Mouse (Mus musculus) neural tube, embryonic 11.5 days (tissue): ENCODE results near the gene Trim30c. TPM values are rescaled to one million over a fixed set of nuclear protein-coding genes. Genes with fewer than 3 reads are reported as not detected.

Experiments used
- ATAC-seq: fragments of 200-750 bp; cut with Nextera tagmentation; 2 replicates; pipeline ENCODE4 v1.8.0; 2017; ENCODE audit warnings: moderate number of reproducible peaks, mild to moderate bottlenecking, moderate TSS enrichment, moderate library complexity; ENCODE audit not compliant: insufficient read depth, low FRiP score, low TSS enrichment
- DNase-seq: peaks from one replicate; pipeline ENCODE4 v3.0.0-alpha.2; 2015; ENCODE audit warnings: low spot score
- H3K27ac ChIP-seq: fragments of 300-500 bp; sonication (generic); 2 replicates; pipeline ENCODE4 v1.5.1; 2014; ENCODE audit warnings: low read depth, mild to moderate bottlenecking, low read length
- H3K27me3 ChIP-seq: fragments of 300-500 bp; sonication (generic); 2 replicates; pipeline ENCODE4 v1.6.1; 2014; ENCODE audit warnings: mild to moderate bottlenecking, low read length, mixed read lengths; ENCODE audit not compliant: control insufficient read depth, insufficient read depth
- H3K36me3 ChIP-seq: fragments of 300-500 bp; sonication (generic); 2 replicates; pipeline ENCODE4 v1.6.1; 2014; ENCODE audit warnings: mild to moderate bottlenecking, low read length, moderate library complexity, mixed read lengths; ENCODE audit not compliant: control insufficient read depth, insufficient read depth
- H3K4me1 ChIP-seq: fragments of 300-500 bp; sonication (generic); 2 replicates; pipeline ENCODE4 v1.6.1; 2014; ENCODE audit warnings: low read length, mixed read lengths; ENCODE audit not compliant: control insufficient read depth, insufficient read depth
- H3K4me2 ChIP-seq: fragments of 300-500 bp; sonication (generic); 2 replicates; pipeline ENCODE4 v1.6.1; 2014; ENCODE audit warnings: low read depth, mild to moderate bottlenecking, moderate library complexity
- H3K4me3 ChIP-seq: fragments of 300-500 bp; sonication (generic); 2 replicates; pipeline ENCODE4 v1.5.1; 2014; ENCODE audit warnings: low read depth, low read length
- H3K9ac ChIP-seq: fragments of 300-500 bp; sonication (generic); 2 replicates; pipeline ENCODE4 v1.6.1; 2014; ENCODE audit warnings: mild to moderate bottlenecking, low read length
- H3K9me3 ChIP-seq: fragments of 300-500 bp; sonication (generic); 2 replicates; pipeline ENCODE4 v1.6.1; 2016; ENCODE audit warnings: low read length; ENCODE audit not compliant: control insufficient read depth
- WGBS: fragments of 180-500 bp; shearing (Covaris S2); extraction: QIAGEN DNeasy Blood & Tissue Kit; methylation state at CpG from one replicate; pipeline ENCODE4 v1.1.7; 2014; 5-methylcytosine and 5-hydroxymethylcytosine counted together
- polyA plus RNA-seq: library from polyadenylated mRNA; unstranded; fragments of >200 nt; fragmentation: Nextera tagmentation; extraction: Ambion mirVana; gene quantifications from 2 replicates; pipeline ENCODE4 v1.2.1, GENCODE M21; 2014

Trim30c gene
- not detected in 2 replicates for polyA plus RNA-seq

DNA sequence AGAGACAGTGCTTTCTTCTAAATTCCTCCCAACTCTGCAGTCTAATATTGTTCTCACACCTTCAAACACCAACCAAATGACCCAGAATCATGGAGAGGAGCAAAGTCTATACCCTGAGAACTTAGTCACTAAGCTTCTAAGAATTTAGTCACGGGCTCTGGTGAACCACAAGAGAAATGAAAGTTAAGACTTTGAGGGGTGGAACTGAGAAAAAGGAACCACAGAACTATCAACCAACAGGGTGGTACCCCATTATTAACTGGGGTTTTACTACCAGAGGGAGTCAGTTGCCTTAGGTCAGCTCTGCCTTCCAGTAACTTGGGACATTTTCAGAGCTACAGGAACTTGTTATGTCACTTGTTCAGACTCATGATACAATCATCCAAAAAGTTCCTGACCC lies at the start of gene Trim30c:
Gene Trim30c, minus strand, starts transcription at position 140 of the 400 bp plus-strand sequence.
- ATAC-seq, result no peak
- Histone ChIP-seq H3K27ac (no peak within 1 kb of the TSS), H3K4me1 (no peaks in the 10 kb centered on the region), H3K4me3 (no peak within 1 kb of the TSS), H3K4me2 (no peak within 1 kb of the TSS), H3K36me3 (no peaks in the 10 kb centered on the region), H3K9ac (no peak within 1 kb of the TSS), H3K27me3 (no peaks in the 10 kb centered on the region), H3K9me3 (no peaks in the 10 kb centered on the region)
- 82% methylated on average over 1 of the region's 1 CpGs for WGBS
- no peak for DNase-seq

- H3K27ac ChIP-seq, result no peak overlapping the region
- H3K9ac ChIP-seq, result no peak overlapping the region
- ATAC-seq, result no peak
- no peaks in the 10 kb centered on the region for H3K27me3 ChIP-seq
- H3K36me3 ChIP-seq, result no peaks in the 10 kb centered on the region
- H3K4me3 ChIP-seq, result no peak overlapping the region
- no peak for DNase-seq
- 84% methylated on average over 2 of the region's 2 CpGs for WGBS
- no peak overlapping the region for H3K4me2 ChIP-seq
- H3K4me1 ChIP-seq, result no peaks in the 10 kb centered on the region
- H3K9me3 ChIP-seq, result no peaks in the 10 kb centered on the region
Measured at GRCm38 (mm10) chr7:104445961-104446645, 45.5 kb upstream of the Trim30c start.

DNA sequence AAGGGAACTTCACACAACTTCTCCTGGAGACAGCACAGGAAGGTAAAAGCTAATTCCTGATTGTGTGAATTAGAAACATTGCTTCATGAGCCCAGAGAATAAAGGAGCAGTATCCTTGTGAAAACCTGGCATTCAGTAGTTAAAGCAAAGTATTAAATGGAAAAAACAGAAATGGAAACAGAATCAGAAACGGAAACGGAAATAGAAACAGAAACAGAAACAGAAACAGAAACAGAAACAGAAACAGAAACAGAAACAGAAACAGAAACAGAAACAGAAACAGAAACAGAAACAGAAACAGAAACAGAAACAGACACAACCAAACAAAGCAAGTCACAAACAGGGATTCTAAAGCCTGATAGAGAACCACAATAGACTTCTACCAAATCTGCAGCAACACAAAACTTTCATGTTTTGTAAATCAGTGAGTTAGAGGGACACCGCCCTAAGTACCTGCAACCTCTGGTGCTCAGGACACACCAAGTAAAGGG lies 3.9 kb upstream of the Trim30c start:
- 97% methylated on average over 3 of the region's 3 CpGs for WGBS
- no peak for ATAC-seq
- Histone ChIP-seq H3K9ac (no peak overlapping the region), H3K4me3 (no peak overlapping the region), H3K4me2 (no peak overlapping the region), H3K4me1 (no peaks in the 10 kb centered on the region), H3K27me3 (no peaks in the 10 kb centered on the region), H3K27ac (no peak overlapping the region), H3K9me3 (no peaks in the 10 kb centered on the region), H3K36me3 (no peaks in the 10 kb centered on the region)
- no peak for DNase-seq

DNA sequence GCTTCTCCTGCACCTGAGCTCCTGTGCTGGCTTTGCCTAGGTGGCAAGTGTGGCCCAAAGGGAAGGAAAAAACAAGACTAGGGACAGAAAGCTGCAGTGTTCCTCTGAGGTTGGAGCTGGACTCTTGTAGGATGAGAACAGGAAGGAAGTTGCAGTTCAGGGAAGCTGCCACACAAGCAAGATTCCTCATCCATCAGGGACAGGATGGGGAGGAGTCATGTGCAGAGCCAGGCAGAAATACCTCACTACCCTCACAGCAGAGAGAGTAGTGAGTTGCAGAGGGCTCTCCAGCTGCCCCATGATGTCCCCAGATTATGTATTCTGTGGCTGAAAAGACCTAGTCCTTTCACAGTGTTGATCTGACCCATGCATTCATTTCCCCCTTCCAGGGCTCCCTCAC lies 503 bp upstream of the Trim30c start:
- no peak overlapping the region for H3K4me3 ChIP-seq
- H3K9me3 ChIP-seq, result no peaks in the 10 kb centered on the region
- H3K4me1 ChIP-seq, result no peaks in the 10 kb centered on the region
- no peak overlapping the region for H3K4me2 ChIP-seq
- no peaks in the 10 kb centered on the region for H3K36me3 ChIP-seq
- DNase-seq (no peak), ATAC-seq (no peak)
- no peaks in the 10 kb centered on the region for H3K27me3 ChIP-seq
- H3K27ac ChIP-seq, result no peak overlapping the region
- H3K9ac ChIP-seq, result no peak overlapping the region

- 89% methylated on average over 1 of the region's 1 CpGs for WGBS
Measured at GRCm38 (mm10) chr7:104398492-104398891, 2.1 kb downstream of the Trim30c start.

DNA sequence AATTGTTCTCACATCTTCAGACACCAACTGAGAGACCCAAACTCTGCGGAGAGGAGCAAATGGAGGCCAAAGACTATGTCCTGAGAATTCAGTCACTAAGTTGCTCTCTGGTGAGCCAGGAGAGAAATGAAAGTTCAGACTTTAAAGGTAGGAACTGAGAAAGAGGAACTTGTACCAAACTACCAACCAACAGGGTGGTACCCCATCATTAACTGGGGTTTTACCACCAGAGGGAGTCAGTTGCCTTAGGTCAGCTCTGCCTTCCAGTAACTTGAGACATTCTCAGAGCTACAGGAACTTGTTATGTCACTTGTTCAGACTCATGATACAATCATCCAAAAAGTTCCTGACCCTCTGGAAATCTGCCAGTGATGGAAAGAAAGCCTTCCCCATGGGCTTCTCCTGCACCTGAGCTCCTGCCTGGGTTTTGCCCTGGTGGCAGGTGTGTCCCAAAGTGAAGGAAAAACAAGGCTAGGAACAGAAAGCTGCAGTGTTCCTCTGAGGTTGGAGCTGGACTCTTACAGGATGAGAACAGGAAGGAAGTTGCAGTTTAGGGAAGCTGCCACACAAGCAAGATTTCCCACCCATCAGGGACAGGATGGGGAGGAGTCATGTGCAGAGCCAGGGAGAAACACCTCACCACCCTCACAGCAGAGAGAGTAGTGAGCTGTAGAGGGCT lies 30.8 kb downstream of the Trim30c start, which contains the start of gene Trim30b:
Gene Trim30b, minus strand, starts transcription at position 149 of the 679 bp plus-strand sequence.
- DNase-seq, result no peak
- H3K4me3 ChIP-seq, result no peak within 1 kb of the TSS
- WGBS, result 68% methylated on average over 1 of the region's 1 CpGs

More at GRCm38 (mm10) chr7:104398492-104398891, 2.1 kb downstream of the Trim30c start:
- Histone ChIP-seq H3K4me1 (no peaks in the 10 kb centered on the region), H3K36me3 (no peaks in the 10 kb centered on the region), H3K4me2 (no peak overlapping the region), H3K27ac (no peak overlapping the region), H3K4me3 (no peak overlapping the region), H3K9me3 (no peaks in the 10 kb centered on the region), H3K27me3 (no peaks in the 10 kb centered on the region), H3K9ac (no peak overlapping the region)
- no peak for ATAC-seq
- DNase-seq, result no peak

DNA sequence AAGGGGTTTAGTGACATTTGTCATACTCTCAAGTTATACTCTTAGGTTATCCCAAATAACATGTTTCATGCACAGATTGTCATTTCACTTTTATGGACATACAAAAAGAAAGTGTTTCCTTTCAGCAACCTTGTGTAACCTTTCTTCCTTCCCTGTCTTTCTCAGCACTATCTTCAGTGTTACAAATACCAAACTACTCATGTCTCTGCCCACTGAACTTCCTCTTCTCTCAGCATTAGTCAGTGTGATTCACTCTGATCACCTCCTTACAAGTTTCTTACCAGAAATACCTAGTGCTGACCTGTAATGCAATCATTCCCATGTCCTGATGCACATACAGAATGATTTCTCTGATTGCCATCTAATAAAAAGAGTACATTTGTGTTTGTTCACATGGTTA lies 34.3 kb downstream of the Trim30c start:
- Histone ChIP-seq H3K27ac (no peak overlapping the region), H3K4me1 (no peaks in the 10 kb centered on the region), H3K4me2 (no peak overlapping the region), H3K4me3 (no peak overlapping the region), H3K9ac (no peak overlapping the region), H3K9me3 (no peaks in the 10 kb centered on the region), H3K36me3 (no peaks in the 10 kb centered on the region), H3K27me3 (no peaks in the 10 kb centered on the region)
- no peak for DNase-seq
- ATAC-seq, result no peak

More for the DNA sequence above, 30.8 kb downstream of the Trim30c start, which contains the start of gene Trim30b:
- Histone ChIP-seq H3K4me2 (no peak within 1 kb of the TSS), H3K27me3 (no peaks in the 10 kb centered on the region), H3K9me3 (no peaks in the 10 kb centered on the region), H3K4me1 (no peaks in the 10 kb centered on the region), H3K36me3 (no peaks in the 10 kb centered on the region), H3K9ac (no peak within 1 kb of the TSS), H3K27ac (no peak within 1 kb of the TSS)
- no peak for ATAC-seq

- H3K4me2 ChIP-seq, result no peak overlapping the region; the same call in 1 of the 2 replicates
- ATAC-seq (peak; percentile 12; the same call in 1 of the 2 replicates), DNase-seq (no peak)
Measured at GRCm38 (mm10) chr7:104353600-104353967, 47.1 kb downstream of the Trim30c start.

More at GRCm38 (mm10) chr7:104353600-104353967, 47.1 kb downstream of the Trim30c start:
- no peak overlapping the region for H3K9ac ChIP-seq
- no peaks in the 10 kb centered on the region for H3K4me1 ChIP-seq
- WGBS, result 75% methylated on average over 2 of the region's 2 CpGs
- no peaks in the 10 kb centered on the region for H3K9me3 ChIP-seq
- H3K27ac ChIP-seq, result no peak overlapping the region
- H3K27me3 ChIP-seq, result no peaks in the 10 kb centered on the region
- no peaks in the 10 kb centered on the region for H3K36me3 ChIP-seq
- no peak overlapping the region for H3K4me3 ChIP-seq
